Mouse (Mus musculus) inflammation-experienced regulatory T-cells, adult 6 months (primary cell): ENCODE results near the gene Prok2. TPM values are rescaled to one million over a fixed set of nuclear protein-coding genes. Genes with fewer than 3 reads are reported as not detected.

Experiments used
- ATAC-seq: one replicate; pipeline ENCODE4 v1.8.0; 2017
- polyA plus RNA-seq, 3 experiments: library from polyadenylated mRNA; unstranded; fragments of 100-300 nt; shearing (Covaris generic); gene quantifications; one replicate each; pipeline ENCODE4 v1.2.1; 2017

The Prok2 gene
- polyA plus RNA-seq, 3 experiments from 2014 or later: not detected

DNA sequence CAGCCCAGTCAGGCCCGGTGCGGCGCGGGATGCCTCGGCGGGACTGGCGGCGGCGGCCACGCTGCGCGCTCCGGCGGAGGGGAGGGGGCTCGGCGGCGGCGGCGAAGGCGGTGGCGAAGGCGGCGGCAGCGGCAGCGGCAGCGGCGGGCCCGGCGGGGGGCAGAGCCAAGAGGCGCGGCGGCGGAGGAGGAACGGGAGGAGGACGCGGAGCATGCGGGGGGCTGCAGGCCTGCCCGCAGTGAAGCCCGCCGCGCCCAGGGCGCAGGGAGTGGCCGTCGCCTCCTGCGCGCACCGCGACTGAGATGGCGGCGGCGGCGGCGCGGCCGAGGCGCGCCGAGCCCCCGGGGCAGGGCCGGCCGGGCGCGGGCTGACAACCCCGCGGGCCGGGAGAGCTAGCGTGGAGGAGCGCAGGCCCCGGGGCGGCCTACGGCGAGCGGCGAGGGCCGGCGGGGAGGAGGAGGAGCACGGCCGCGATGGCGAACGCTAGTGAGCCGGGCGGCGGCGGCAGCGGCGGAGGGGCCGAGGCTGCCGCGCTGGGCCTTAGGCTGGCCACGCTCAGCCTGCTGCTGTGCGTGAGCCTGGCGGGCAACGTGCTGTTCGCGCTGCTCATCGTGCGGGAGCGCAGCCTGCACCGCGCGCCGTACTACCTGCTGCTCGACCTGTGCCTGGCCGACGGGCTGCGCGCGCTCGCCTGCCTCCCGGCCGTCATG lies 33.8 kb downstream of the Prok2 start, which contains the start of gene Gpr27:
Gene Gpr27, plus strand, starts transcription at position 474 of the 710 bp plus-strand sequence.
- ATAC-seq: no peak

DNA sequence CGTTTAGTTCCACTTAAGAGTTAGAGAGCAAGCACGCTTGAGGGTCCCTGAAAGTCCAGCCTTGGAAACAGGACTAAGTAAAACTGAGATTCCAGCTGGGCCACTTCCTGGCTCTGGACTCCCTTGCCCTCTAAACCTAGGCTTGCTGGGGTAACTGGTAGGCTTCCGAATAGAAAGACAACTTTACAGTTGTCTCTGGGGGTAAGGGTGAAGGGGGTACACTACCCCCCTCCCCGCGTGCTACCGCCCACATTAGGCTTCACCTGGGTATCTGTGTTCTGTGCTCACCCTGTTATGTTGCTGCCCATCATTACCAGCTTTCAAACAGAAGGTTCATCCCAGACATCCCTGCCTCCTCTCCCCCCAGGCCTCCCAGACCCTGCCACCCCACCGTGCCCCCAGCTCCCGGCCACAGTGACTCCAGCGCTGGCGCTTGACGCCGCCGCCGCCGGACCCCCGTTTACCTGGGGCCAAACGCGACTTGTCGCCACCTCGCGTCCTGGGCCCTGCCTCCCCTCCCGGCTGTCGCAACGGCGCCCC lies 34.5 kb downstream of the Prok2 start:
- ATAC-seq: no peak

DNA sequence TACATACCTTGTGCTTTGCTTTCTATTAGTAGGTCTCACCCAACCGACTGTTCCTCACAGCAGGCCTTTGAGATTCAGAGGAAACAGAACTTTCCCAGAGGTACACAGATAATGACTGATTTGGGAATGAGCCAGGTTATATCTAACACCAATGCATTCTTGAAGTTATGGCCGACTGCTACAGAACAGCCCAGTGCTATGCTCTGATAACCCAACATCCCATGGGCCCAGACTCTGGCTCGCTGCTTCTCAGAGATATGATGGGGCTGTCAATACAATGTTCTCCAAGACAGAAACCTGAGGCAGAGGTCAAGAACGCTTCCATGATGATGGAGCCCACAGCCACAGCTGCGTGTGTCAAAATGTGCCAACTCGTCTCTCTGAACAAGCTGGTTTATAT lies 37.7 kb downstream of the Prok2 start:
- no peak for ATAC-seq

DNA sequence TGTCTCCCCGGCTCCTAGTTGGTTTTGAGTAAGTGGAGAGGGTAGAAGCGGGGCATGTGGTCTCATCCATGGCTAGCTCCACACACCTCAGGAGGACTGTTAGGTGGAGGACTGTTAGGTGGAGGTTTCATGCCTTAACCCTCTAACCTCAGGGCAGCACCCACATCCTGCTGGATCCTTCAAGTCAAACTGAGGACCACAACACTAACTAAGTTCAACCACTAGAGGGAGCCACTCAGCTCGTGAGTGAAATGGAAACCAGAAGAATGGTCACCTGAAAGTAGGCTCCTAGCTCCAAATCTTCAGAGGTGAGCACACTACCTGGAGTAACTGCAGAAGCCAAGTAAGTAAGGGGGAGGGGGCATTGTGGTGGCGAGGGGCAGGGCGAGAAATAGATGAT lies 41.3 kb downstream of the Prok2 start:
- peak; percentile 97 for ATAC-seq

DNA sequence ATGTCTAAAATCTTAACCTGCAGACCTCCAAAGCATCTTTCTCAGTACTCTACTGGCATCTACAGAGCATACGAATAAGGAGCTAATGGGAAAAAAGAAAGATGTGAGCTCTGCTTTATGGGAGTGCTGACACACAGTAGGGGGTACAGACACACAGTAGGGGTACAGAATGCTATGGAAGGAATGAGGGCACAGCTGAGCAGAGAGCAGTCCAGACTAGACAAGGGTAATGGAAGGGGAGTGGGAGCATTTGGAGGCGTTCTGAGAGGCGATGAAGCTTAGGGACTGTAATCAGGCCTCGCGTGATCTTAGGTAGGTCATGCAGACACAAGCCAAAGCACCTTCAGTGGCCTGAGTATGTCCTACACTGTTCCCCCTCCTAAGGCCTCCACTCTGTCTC lies 42.2 kb downstream of the Prok2 start:
- ATAC-seq: no peak

DNA sequence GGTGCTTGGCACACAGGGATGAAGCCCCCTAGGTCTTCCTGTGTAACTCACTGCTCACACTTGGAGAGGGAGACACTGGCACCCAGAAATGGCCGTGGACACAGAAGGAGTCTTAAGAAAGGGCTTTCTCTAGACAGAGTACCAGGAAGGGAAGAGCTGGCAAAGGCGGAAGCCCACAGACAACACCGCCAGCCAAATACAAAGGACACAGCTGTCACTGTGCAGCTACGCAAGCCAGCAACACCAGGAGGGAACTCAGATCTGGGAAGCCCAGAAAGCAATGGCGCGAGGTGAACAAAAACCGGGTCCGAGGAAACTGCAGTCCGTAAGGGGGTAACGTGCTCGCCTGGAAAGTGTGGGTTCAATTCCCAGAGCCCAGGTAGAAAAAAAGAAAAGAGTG lies 48.1 kb downstream of the Prok2 start:
- no peak for ATAC-seq

DNA sequence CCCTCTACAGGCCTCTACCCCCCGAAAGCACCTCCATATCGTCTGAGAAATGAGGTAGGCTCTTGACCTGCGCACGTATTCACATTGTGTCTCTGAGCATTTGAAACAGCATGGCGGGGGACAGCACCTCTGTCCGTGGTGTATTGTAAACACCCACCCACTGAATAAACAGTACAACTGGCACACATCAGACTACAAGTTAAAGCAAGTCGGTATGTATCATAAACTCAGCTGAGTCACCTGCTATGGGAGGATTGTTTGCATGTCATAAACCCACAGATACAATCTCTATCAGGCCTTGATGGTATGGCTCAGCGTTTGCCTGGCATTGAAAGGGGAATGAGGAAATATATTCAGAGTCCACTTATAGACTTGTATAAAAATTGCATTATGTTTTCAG lies 48.9 kb downstream of the Prok2 start:
- ATAC-seq: no peak

DNA sequence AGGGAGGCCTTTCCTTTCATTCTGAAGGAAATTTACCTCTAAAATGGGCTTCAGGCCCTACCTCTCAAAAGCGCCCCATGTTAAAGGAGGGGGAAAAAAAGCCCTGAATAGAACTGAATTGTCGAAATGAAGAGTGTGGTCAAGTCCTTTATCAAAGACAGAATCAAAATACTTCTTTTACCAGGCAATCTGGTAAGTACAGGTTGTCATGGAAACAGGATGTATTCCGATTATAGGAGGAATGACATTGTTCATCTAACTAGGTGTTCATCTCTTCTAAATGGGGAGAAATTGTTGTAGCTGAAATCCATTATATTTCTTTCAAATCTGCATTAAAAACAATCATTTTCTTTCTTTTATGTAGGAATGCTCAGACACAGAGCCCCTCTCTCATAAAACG lies 51.7 kb downstream of the Prok2 start:
- no peak for ATAC-seq

DNA sequence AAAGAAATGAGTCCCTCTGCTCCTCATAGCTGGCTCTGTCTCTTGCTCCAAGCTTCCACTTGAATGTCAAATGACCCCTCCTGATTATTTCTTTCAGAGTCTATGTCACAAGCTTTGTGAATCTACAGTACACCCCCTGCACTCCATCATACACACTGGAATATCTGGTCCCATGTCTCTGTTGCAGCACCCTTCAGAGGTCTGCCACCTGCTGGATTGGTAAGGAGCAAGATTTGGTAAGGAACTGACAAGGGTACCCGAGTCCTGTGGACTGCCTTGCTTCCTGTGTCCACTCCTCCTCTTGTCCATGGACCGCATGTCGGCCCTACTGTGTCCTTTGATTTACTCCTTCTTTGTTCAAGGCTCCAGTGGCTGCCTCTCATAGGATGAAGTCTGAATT lies 54.4 kb downstream of the Prok2 start:
- ATAC-seq: no peak

DNA sequence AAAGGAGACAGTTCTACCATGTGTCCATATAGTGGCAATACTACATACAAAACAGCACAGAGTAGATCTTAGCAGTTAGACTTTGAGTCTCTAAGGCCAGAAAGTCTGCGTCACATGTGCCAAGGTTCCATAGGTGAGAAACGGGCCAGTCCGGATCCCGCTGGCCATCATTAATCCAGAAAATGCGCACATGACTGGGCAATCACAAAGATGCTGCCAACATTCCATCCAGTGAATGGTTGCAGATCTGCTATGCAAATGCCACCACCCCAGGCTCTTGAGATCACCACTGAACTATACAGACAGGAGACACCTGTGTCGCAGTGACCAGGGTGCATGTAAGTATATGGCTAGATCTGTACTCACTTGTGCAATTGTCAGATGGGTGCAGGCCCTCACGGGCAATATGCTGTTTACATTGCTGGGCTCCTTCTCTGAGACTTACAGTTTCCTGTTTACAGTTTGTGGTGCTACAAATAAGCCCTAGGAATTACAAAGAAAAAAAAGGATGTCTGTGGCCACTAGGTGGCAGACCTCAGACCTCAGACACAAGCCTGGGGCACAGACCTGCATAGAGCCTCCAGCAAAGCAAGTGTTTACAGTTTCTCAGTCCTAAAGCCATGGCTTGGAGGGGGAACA lies 55.6 kb downstream of the Prok2 start:
- peak; percentile 77 for ATAC-seq

DNA sequence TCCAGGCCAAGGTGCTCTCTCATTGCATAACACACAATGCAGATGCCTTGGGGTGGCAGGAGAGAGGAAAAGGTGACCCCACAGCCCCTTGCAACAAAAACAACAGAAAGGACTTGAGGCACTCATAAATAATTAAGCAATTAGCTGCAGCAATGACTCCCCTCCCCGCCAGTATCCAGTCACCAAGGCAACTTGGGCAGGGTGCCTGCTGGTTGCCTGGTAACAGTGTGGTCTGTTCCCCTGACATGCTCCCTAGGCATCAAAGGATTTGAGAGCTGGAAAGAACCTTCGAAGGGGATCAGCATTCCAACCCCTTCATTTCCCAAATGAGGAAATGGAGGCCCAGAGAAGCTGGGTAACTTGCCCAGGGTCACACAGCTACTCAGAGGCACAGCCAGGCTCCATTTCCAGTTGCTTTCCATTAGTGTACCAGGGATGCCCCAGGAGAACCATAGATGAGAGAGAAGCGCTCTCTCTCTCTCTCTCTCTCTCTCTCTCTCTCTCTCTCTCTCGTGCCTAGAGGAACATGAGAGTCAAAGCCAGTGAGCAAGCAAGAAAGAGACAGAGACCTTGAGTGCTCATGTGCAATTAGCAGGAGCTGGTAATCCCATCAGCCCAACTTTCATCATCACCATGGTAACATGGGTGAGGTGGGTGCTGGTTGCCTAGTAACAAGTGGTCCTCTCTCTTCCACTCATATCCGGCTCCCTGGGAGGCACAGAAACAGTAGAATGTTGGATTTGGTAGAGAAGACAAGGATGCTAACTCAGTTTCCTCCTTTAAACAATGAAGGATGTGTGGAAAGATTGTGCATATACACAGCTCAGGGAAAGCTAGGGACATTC lies 56.5 kb downstream of the Prok2 start:
- no peak for ATAC-seq

DNA sequence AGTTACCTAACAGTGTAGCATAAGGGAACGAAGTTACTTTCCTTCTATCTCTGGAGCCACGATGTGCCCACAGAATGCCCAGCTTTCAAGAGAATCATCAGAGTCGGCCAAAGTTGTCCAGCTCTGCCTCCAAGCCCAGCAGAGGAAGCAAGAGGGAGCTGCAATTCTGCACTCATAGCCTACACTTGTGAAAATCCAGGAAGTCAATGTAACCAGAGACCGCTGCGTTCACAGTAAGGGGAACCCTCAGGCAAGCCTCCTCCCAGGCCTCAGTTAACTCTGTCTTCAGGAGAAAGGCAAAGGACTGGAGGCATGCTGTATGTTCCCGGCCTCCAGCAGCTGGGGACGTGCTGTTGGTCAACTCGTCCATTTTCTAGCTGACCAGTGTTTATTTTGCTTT lies 58.9 kb downstream of the Prok2 start:
- no peak for ATAC-seq

DNA sequence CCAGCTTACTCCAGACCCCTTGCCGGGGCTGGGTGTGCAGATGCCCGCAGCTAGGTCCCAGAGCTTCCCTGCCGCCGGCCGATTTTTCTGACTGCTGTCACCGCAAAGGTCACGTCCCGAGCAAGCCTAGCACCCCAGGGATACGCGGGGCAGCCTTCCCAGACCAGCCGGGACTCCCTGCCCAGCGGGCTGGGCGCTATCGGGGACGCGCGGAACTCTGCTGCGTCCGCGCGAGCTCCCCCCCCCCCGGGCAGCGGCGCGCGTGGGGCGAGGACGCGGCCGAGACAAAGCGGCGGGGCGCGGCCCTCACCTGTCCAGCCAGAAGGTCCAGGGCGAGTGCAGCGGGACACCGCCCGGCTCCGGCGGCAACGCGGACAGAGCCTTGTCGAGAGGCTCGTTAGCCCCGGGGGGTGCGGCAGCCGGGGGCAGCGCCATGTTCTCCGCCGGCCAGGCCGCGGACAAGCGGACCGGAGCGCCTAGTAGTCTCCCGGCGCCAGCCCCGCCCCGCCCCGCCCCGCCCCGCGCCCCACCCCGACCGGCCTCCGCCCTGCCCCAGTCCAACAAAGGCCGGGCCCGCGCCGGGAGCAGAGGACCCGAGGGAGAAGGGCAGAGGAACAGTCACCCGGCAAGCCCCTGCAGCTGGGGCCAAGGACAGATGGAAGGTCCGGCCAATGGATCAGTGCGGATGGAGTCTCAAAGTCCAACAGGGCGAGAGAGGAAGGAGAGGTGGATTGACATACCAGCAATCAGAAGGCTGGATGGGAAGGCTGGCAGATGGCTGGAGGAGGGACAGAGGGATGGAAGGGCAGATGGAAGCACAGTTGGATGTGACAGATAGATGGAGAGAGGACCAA lies 59.6 kb downstream of the Prok2 start, which contains the start of the genes Eif4e3 and Gm20696:
Gene Eif4e3, minus strand, starts transcription at position 454 of the 854 bp plus-strand sequence.
Gene Gm20696, minus strand, starts transcription at position 480 of the 854 bp plus-strand sequence.
- peak; percentile 2 for ATAC-seq

DNA sequence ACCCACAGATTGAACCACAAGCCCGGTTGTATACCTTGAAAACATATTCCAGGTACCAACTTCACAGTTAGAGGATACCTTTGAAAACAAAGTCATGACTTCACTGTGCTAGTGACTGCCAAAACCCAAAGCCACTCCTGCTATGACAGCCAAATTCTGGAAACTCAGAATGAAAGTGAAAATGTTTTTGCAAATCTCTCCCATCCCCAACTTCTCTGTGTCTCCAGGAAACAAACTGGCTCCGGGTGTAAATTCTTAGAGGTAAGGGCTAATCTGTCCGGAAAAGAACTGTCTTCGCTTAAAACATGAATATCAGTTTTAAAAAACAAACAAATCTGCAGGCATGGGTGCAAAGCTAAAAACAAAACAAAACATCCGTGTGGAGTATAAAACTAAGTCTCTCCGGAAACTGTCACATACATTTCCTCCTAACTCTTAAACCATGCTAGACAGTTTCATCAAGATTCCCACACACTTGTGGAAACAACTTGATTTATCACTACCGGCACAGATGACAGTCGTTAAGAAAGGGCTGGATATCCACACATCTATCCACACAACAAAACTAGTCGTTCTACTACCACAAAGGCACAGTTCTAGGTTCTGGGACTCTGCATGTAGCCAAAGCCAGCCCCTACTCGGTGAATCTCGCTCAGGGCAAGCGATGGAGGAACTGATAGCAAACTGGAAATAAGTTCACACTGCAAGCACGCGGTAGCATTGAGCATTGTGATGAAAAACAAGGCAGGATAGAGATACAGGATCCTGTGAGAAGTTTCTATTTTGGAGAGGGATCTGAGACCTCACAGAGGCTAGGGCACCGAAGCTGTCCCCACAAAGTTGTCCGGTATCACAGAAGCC lies 60.5 kb downstream of the Prok2 start:
- peak; percentile 78 for ATAC-seq

DNA sequence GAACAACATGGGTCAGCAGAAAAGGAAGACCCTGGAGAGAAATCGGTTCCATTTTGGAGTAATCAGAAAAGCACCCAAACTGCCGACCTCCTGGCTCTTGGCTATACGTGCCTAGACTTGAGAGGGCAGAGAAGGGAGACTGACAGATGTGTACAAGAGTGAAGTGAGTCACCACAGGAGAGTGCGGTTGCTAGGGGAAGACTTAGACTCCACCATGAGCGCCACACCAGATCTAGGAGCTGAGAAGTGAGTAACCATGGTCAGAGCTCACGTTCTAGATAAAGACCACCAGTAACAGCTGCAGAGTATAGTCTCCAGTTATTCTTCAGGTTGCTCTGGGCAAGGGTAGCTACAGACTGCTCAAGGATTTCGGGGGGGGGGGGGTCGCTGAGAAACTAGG lies 63.0 kb downstream of the Prok2 start:
- ATAC-seq: no peak

Other genes with a start within 250 kb of the Prok2 start
- gene Foxp1, start 203.7 kb downstream of the Prok2 start, polyA plus RNA-seq: 100 to 1,000 TPM in 2 of 3 experiments, 10 to 100 TPM in 1; 83.3 to 273 (median 271) TPM
- gene Eif4e3, start 59.6 kb downstream of the Prok2 start, polyA plus RNA-seq: 10 to 100 TPM; 23.0 to 31.4 (median 29.9) TPM
- gene Gm20696, start 59.6 kb downstream of the Prok2 start, polyA plus RNA-seq: 10 to 100 TPM in 2 of 3 experiments, under 1 TPM in 1; 0.88 to 21.2 (median 18.7) TPM
- gene Gpr27, start 33.7 kb downstream of the Prok2 start, polyA plus RNA-seq: not detected